15 mouse cellular contexts compared by ENCODE assay signal in the genomic region with DNA sequence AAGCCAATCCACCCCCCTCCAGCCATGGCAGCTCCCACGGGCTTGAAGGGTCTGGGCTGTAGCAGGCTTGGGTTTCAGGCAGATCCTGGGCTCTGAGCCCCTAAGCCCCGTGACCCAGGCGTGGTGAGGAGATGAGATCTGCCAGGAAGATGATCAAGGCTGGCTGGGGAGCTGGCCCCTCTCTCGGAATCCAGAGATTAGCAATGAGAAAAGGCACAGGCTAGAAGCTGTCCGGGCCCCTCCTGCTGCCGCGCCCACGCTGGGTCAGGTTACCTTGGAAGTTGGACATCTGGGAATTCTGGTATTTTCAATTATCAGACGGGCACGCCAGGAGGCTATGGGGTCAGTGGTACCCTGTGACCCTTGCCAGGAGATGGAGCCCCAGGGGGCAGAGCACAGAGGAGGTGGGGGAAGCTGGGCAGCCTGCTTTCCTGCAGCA.
A peak's percentile ranks its signal among the peaks of the same experiment; 100 is the strongest.
DNase-seq lines count a peak whose midpoint lies in the region; ATAC-seq lines count a peak whose summit lies in the region.
"Had no signal": no experiment of that assay in that cellular context is flagged by ENCODE, and none has a peak within 500 bp of the region (broad histone marks: within the 10 kb centered on the region; RNA-seq: fewer than 3 reads in every experiment).

No protein-coding gene starts in this region.

- no peak overlapping the region for H3K9ac ChIP-seq in hindbrain, embryonic 16.5 days (ENCODE audit: low read depth, low read length)
- H3K9ac ChIP-seq in hindbrain, embryonic 12.5 days, result no peak overlapping the region
- H3K9ac ChIP-seq: forebrain, postnatal 0 days; lung, embryonic 15.5 days; neural tube, embryonic 13.5 days had no signal

- H3K4me3 ChIP-seq in hindbrain, embryonic 10.5 days, result no peak overlapping the region
- no peak overlapping the region for H3K4me3 ChIP-seq in hindbrain, embryonic 16.5 days (ENCODE audit: low read length)
- H3K4me3 ChIP-seq in limb, embryonic 10.5 days, result no peak overlapping the region
- no peak overlapping the region for H3K4me3 ChIP-seq in hindbrain, embryonic 12.5 days
- H3K4me3 ChIP-seq: lung, embryonic 15.5 days; neural tube, embryonic 13.5 days had no signal

- peaks cover 93% of the 10 kb centered on the region for H3K36me3 ChIP-seq in hindbrain, embryonic 10.5 days
- no peaks in the 10 kb centered on the region; the same call in 1 of the 2 replicates for H3K36me3 ChIP-seq in hindbrain, embryonic 16.5 days (ENCODE audit: control insufficient read depth, insufficient read depth, low read length)
- H3K36me3 ChIP-seq in limb, embryonic 10.5 days, result peaks cover 28% of the 10 kb centered on the region
- peaks cover 32% of the 10 kb centered on the region for H3K36me3 ChIP-seq in hindbrain, embryonic 12.5 days
- H3K36me3 ChIP-seq: lung, embryonic 15.5 days had no signal

- no peaks in the 10 kb centered on the region for H3K9me3 ChIP-seq in hindbrain, embryonic 10.5 days
- no peaks in the 10 kb centered on the region for H3K9me3 ChIP-seq in hindbrain, embryonic 16.5 days (ENCODE audit: control insufficient read depth, low read length)
- H3K9me3 ChIP-seq in limb, embryonic 10.5 days (replicated peaks), result no peaks in the 10 kb centered on the region
- H3K9me3 ChIP-seq in hindbrain, embryonic 12.5 days (replicated peaks), result no peaks in the 10 kb centered on the region
- H3K9me3 ChIP-seq: lung, embryonic 15.5 days; neural tube, embryonic 13.5 days had no signal

- no peak for ATAC-seq in hindbrain, embryonic 16.5 days
- no peak for ATAC-seq in hindbrain, embryonic 12.5 days (ENCODE audit: low FRiP score)
- ATAC-seq: Patski had no signal

- no peaks in the 10 kb centered on the region for H3K27me3 ChIP-seq in hindbrain, embryonic 10.5 days (ENCODE audit: insufficient read depth, poor library complexity, severe bottlenecking)
- H3K27me3 ChIP-seq in hindbrain, embryonic 16.5 days (replicated peaks; ENCODE audit: control insufficient read depth, insufficient read depth, low read length), result no peaks in the 10 kb centered on the region
- H3K27me3 ChIP-seq in limb, embryonic 10.5 days (ENCODE audit: low read depth, poor library complexity, severe bottlenecking), result no peaks in the 10 kb centered on the region
- H3K27me3 ChIP-seq in hindbrain, embryonic 12.5 days, result no peaks in the 10 kb centered on the region
- H3K27me3 ChIP-seq: lung, embryonic 15.5 days; neural tube, embryonic 13.5 days; Patski had no signal

- H3K4me1 ChIP-seq in hindbrain, embryonic 10.5 days (replicated peaks), result peaks cover 73% of the 10 kb centered on the region
- H3K4me1 ChIP-seq in hindbrain, embryonic 16.5 days (ENCODE audit: control insufficient read depth, insufficient read depth, low read depth, low read length), result peaks cover 4% of the 10 kb centered on the region
- H3K4me1 ChIP-seq in limb, embryonic 10.5 days, result peaks cover 55% of the 10 kb centered on the region
- H3K4me1 ChIP-seq in hindbrain, embryonic 12.5 days, result peaks cover 47% of the 10 kb centered on the region
- H3K4me1 ChIP-seq: lung, embryonic 15.5 days had no signal

- DNase-seq in hindbrain, embryonic 10.5 days (ENCODE audit: low spot score), result peak; percentile 45
- DNase-seq in urinary bladder, postnatal 14 days (ENCODE audit: low spot score), result peak; percentile 36
- no peak for DNase-seq in urinary bladder, postnatal 10 days (ENCODE audit: low spot score)
- DNase-seq in limb, embryonic 10.5 days (ENCODE audit: low spot score), result peak; percentile 62
- DNase-seq in T-cell, adult 2 months (ENCODE audit: low spot score), result no peak
- DNase-seq in spleen, postnatal 4 days (ENCODE audit: low spot score in 2 of 2), result no peak
- DNase-seq: cerebellum, postnatal 14 days; forebrain, postnatal 0 days; kidney, adult 11 months had no signal

- peak overlapping the region; percentile 54 for H3K27ac ChIP-seq in hindbrain, embryonic 10.5 days
- no peak overlapping the region for H3K27ac ChIP-seq in hindbrain, embryonic 16.5 days (ENCODE audit: low read depth, low read length)
- peak overlapping the region; percentile 56 for H3K27ac ChIP-seq in limb, embryonic 10.5 days
- H3K27ac ChIP-seq in hindbrain, embryonic 12.5 days, result no peak overlapping the region; the same call in 1 of the 2 replicates
- H3K27ac ChIP-seq: lung, embryonic 15.5 days; neural tube, embryonic 13.5 days had no signal

- WGBS in hindbrain, embryonic 10.5 days, result 49% methylated on average over 10 of the region's 10 CpGs
- 60% methylated on average over 10 of the region's 10 CpGs for WGBS in hindbrain, embryonic 16.5 days
- WGBS in limb, embryonic 10.5 days, result 22% methylated on average over 10 of the region's 10 CpGs
- WGBS in hindbrain, embryonic 12.5 days, result 52% methylated on average over 10 of the region's 10 CpGs

- H3K4me2 ChIP-seq in hindbrain, embryonic 16.5 days (ENCODE audit: low read length), result no peak overlapping the region
- H3K4me2 ChIP-seq in hindbrain, embryonic 12.5 days (replicated peaks), result no peak overlapping the region
- H3K4me2 ChIP-seq: liver, embryonic 11.5 days; lung, embryonic 15.5 days; neural tube, embryonic 13.5 days had no signal

Comparison
In these comparisons a context has a peak if more than half of its experiments do, and no peak if none do; other contexts are left out.
1. DNase-seq: peak in hindbrain, embryonic 10.5 days (single experiment), urinary bladder, postnatal 14 days (single experiment) and limb, embryonic 10.5 days (single experiment); none in urinary bladder, postnatal 10 days (single experiment), T-cell, adult 2 months (single experiment) and spleen, postnatal 4 days (0 of 2).
2. H3K27ac ChIP-seq: peak in hindbrain, embryonic 10.5 days (single experiment) and limb, embryonic 10.5 days (single experiment); none in hindbrain, embryonic 16.5 days (single experiment) and hindbrain, embryonic 12.5 days (single experiment).